Mouse (Mus musculus) embryonic facial prominence, embryonic 14.5 days (tissue): ENCODE results near the gene Ccr8. TPM values are rescaled to one million over a fixed set of nuclear protein-coding genes. Genes with fewer than 3 reads are reported as not detected.

Experiments
- ATAC-seq: fragments of 200-750 bp; cut with Nextera tagmentation; 2 replicates; pipeline ENCODE4 v1.8.0; 2017; ENCODE audit warnings: low read depth, moderate number of reproducible peaks, moderate TSS enrichment
- DNase-seq: peaks from one replicate; pipeline ENCODE4 v3.0.0-alpha.2; 2015; ENCODE audit warnings: low spot score
- H3K27ac ChIP-seq: fragments of 300-500 bp; sonication (generic); replicated peaks from 2 replicates; pipeline ENCODE4 v1.5.1; 2014; ENCODE audit warnings: low read depth, mild to moderate bottlenecking, low read length, moderate library complexity
- H3K27me3 ChIP-seq: fragments of 300-500 bp; sonication (generic); replicated peaks from 2 replicates; pipeline ENCODE4 v1.6.1; 2014; ENCODE audit warnings: low read length; ENCODE audit not compliant: control insufficient read depth, insufficient read depth
- H3K36me3 ChIP-seq: fragments of 300-500 bp; sonication (generic); 2 replicates; pipeline ENCODE4 v1.6.1; 2014; ENCODE audit warnings: low read length, mixed read lengths; ENCODE audit not compliant: control insufficient read depth, insufficient read depth
- H3K4me1 ChIP-seq: fragments of 300-500 bp; sonication (generic); 2 replicates; pipeline ENCODE4 v1.6.1; 2014; ENCODE audit warnings: antibody characterized with exemption, low read length; ENCODE audit not compliant: control insufficient read depth, insufficient read depth
- H3K4me2 ChIP-seq: fragments of 300-500 bp; sonication (generic); 2 replicates; pipeline ENCODE4 v1.6.1; 2014; ENCODE audit warnings: low read depth, mild to moderate bottlenecking, low read length, moderate library complexity, mixed read lengths
- H3K4me3 ChIP-seq: fragments of 300-500 bp; sonication (generic); 2 replicates; pipeline ENCODE4 v1.5.1; 2014; ENCODE audit warnings: low read depth, mild to moderate bottlenecking, low read length
- H3K9ac ChIP-seq: fragments of 300-500 bp; sonication (generic); 2 replicates; pipeline ENCODE4 v1.6.1; 2014; ENCODE audit warnings: low read depth, mild to moderate bottlenecking, low read length, moderate library complexity, mixed read lengths
- H3K9me3 ChIP-seq: fragments of 300-500 bp; sonication (generic); 2 replicates; pipeline ENCODE4 v1.6.1; 2016; ENCODE audit warnings: low read length; ENCODE audit not compliant: control insufficient read depth
- WGBS: fragments of 180-500 bp; shearing (Covaris S2); extraction: QIAGEN DNeasy Blood & Tissue Kit; methylation state at CpG from one replicate; pipeline ENCODE4 v1.1.7; 2014; 5-methylcytosine and 5-hydroxymethylcytosine counted together
- polyA plus RNA-seq: library from polyadenylated mRNA; unstranded; fragments of >200 nt; fragmentation: Nextera tagmentation; extraction: Ambion mirVana; gene quantifications from 2 replicates; pipeline ENCODE4 v1.2.1, GENCODE M21; 2014

Ccr8 gene
- polyA plus RNA-seq, 1 experiment from 2014 or later, result 2.3 TPM

- 92% methylated on average over 2 of the region's 2 CpGs for WGBS
- Histone ChIP-seq H3K36me3 (peaks cover 26% of the 10 kb centered on the region), H3K27ac (no peak overlapping the region), H3K27me3 (no peaks in the 10 kb centered on the region), H3K9me3 (no peaks in the 10 kb centered on the region), H3K9ac (no peak overlapping the region), H3K4me1 (peaks cover 7% of the 10 kb centered on the region), H3K4me3 (no peak overlapping the region), H3K4me2 (no peak overlapping the region)
- DNase-seq (no peak), ATAC-seq (no peak)
These were observed 22.9 kb downstream of the Ccr8 start for GRCm38 (mm10) chr9:120114789-120115151.

GRCm38 (mm10) chr9:120115580-120115979, 23.7 kb downstream of the Ccr8 start:
- Histone ChIP-seq H3K36me3 (peaks cover 31% of the 10 kb centered on the region), H3K27me3 (no peaks in the 10 kb centered on the region), H3K9ac (no peak overlapping the region), H3K4me3 (no peak overlapping the region), H3K4me1 (peaks cover 7% of the 10 kb centered on the region), H3K9me3 (no peaks in the 10 kb centered on the region), H3K27ac (no peak overlapping the region), H3K4me2 (no peak overlapping the region)
- ATAC-seq (no peak), DNase-seq (no peak)
- 83% methylated on average over 5 of the region's 5 CpGs for WGBS

GRCm38 (mm10) chr9:120116184-120116624, 24.3 kb downstream of the Ccr8 start:
- Histone ChIP-seq H3K27me3 (no peaks in the 10 kb centered on the region), H3K9ac (peak overlapping the region; percentile 6; the same call in 1 of the 2 replicates), H3K36me3 (peaks cover 37% of the 10 kb centered on the region), H3K4me2 (no peak overlapping the region), H3K9me3 (no peaks in the 10 kb centered on the region), H3K4me1 (peaks cover 3% of the 10 kb centered on the region), H3K4me3 (no peak overlapping the region), H3K27ac (no peak overlapping the region)
- ATAC-seq, result no peak
- WGBS, result 83% methylated on average over 8 of the region's 8 CpGs
- no peak for DNase-seq

- peaks cover 49% of the 10 kb centered on the region for H3K36me3 ChIP-seq
- H3K9me3 ChIP-seq, result no peaks in the 10 kb centered on the region
- H3K4me3 ChIP-seq, result no peak overlapping the region
- no peak overlapping the region for H3K27ac ChIP-seq
- no peak overlapping the region for H3K9ac ChIP-seq
- ATAC-seq (no peak), DNase-seq (no peak)
- no peak overlapping the region for H3K4me2 ChIP-seq
- no peaks in the 10 kb centered on the region for H3K4me1 ChIP-seq
- no peaks in the 10 kb centered on the region for H3K27me3 ChIP-seq
- WGBS, result 92% methylated on average over 4 of the region's 4 CpGs
These were observed 26.3 kb downstream of the Ccr8 start for GRCm38 (mm10) chr9:120118212-120118611.

- no peak for DNase-seq
These were observed 28.6 kb downstream of the Ccr8 start for GRCm38 (mm10) chr9:120120503-120120902.

GRCm38 (mm10) chr9:120126868-120127267, 35.0 kb downstream of the Ccr8 start:
- Histone ChIP-seq H3K9ac (peak overlapping the region; percentile 68), H3K27me3 (no peaks in the 10 kb centered on the region), H3K9me3 (no peaks in the 10 kb centered on the region), H3K27ac (peak overlapping the region; percentile 86), H3K4me3 (peak overlapping the region; percentile 90), H3K4me2 (peak overlapping the region; percentile 70), H3K4me1 (peaks cover 10% of the 10 kb centered on the region), H3K36me3 (peaks cover 55% of the 10 kb centered on the region)
- ATAC-seq (no peak), DNase-seq (no peak)
- WGBS, result 71% methylated on average over 11 of the region's 11 CpGs

More at GRCm38 (mm10) chr9:120120503-120120902, 28.6 kb downstream of the Ccr8 start:
- no peaks in the 10 kb centered on the region for H3K4me1 ChIP-seq
- H3K27ac ChIP-seq, result no peak overlapping the region
- H3K9me3 ChIP-seq, result no peaks in the 10 kb centered on the region
- ATAC-seq, result no peak
- 94% methylated on average over 7 of the region's 7 CpGs for WGBS
- H3K9ac ChIP-seq, result no peak overlapping the region
- H3K27me3 ChIP-seq, result no peaks in the 10 kb centered on the region
- H3K4me2 ChIP-seq, result no peak overlapping the region
- no peak overlapping the region for H3K4me3 ChIP-seq
- peaks cover 62% of the 10 kb centered on the region for H3K36me3 ChIP-seq

GRCm38 (mm10) chr9:120127538-120128251, 35.8 kb downstream of the Ccr8 start, which contains the start of gene Rpsa:
Gene Rpsa (plus strand): TSS chr9:120127689.
- H3K4me3 ChIP-seq, result peak within 1 kb of the TSS; percentile 90
- H3K27ac ChIP-seq, result peak within 1 kb of the TSS; percentile 86
- peak within 1 kb of the TSS; percentile 99 for H3K9ac ChIP-seq
- no peaks in the 10 kb centered on the region for H3K9me3 ChIP-seq
- peak; percentile 98 for ATAC-seq
- peak; percentile 99 for DNase-seq
- H3K4me2 ChIP-seq, result peak within 1 kb of the TSS; percentile 81
- peaks cover 57% of the 10 kb centered on the region for H3K36me3 ChIP-seq
- H3K27me3 ChIP-seq, result no peaks in the 10 kb centered on the region
- H3K4me1 ChIP-seq, result peaks cover 10% of the 10 kb centered on the region
- WGBS, result under 1% methylated on average over 68 of the region's 72 CpGs

GRCm38 (mm10) chr9:120129276-120129675, 37.4 kb downstream of the Ccr8 start:
- H3K36me3 ChIP-seq, result peaks cover 49% of the 10 kb centered on the region
- DNase-seq (no peak), ATAC-seq (no peak)
- H3K27me3 ChIP-seq, result no peaks in the 10 kb centered on the region
- peak overlapping the region; percentile 86; the same call in 1 of the 2 replicates for H3K27ac ChIP-seq
- peak overlapping the region; percentile 99 for H3K9ac ChIP-seq
- H3K4me2 ChIP-seq, result peak overlapping the region; percentile 81
- peaks cover 10% of the 10 kb centered on the region for H3K4me1 ChIP-seq
- 65% methylated on average over 10 of the region's 10 CpGs for WGBS
- peak overlapping the region; percentile 90 for H3K4me3 ChIP-seq
- no peaks in the 10 kb centered on the region for H3K9me3 ChIP-seq
